Mouse (Mus musculus) midbrain, embryonic 10.5 days (tissue): ENCODE data around the gene Snrnp35. TPM values are rescaled to one million over a fixed set of nuclear protein-coding genes. Genes with fewer than 3 reads are reported as not detected.

Source experiments
- DNase-seq: peaks from one replicate; pipeline ENCODE4 v3.0.0-alpha.2; 2017; ENCODE audit warnings: low spot score
- H3K27ac ChIP-seq: fragments of 300-500 bp; sonication (generic); replicated peaks from 2 replicates; pipeline ENCODE4 v1.5.1; 2016; ENCODE audit warnings: mild to moderate bottlenecking
- H3K27me3 ChIP-seq: fragments of 300-500 bp; sonication (generic); 2 replicates; pipeline ENCODE4 v1.6.1; 2016; ENCODE audit warnings: low read depth, mild to moderate bottlenecking; ENCODE audit not compliant: poor library complexity, severe bottlenecking
- H3K36me3 ChIP-seq: fragments of 300-500 bp; sonication (generic); 2 replicates; pipeline ENCODE4 v1.6.1; 2016; ENCODE audit warnings: mild to moderate bottlenecking, moderate library complexity
- H3K4me1 ChIP-seq: fragments of 300-500 bp; sonication (generic); 2 replicates; pipeline ENCODE4 v1.6.1; 2016
- H3K4me3 ChIP-seq: fragments of 300-500 bp; sonication (generic); 2 replicates; pipeline ENCODE4 v1.5.1; 2016; ENCODE audit warnings: mild to moderate bottlenecking, moderate library complexity
- H3K9me3 ChIP-seq: fragments of 300-500 bp; sonication (generic); replicated peaks from 2 replicates; pipeline ENCODE4 v1.6.1; 2016; ENCODE audit warnings: mild to moderate bottlenecking
- WGBS: fragments of 180-500 bp; shearing (Covaris S2); methylation state at CpG from one replicate; pipeline ENCODE4 v1.1.7; 2016; 5-methylcytosine and 5-hydroxymethylcytosine counted together
- polyA plus RNA-seq: library from polyadenylated mRNA; unstranded; fragments of >200 nt; fragmentation: Nextera tagmentation; extraction: Ambion mirVana; gene quantifications from 2 replicates; pipeline ENCODE4 v1.2.1, GENCODE M21; 2016

Snrnp35 gene
- polyA plus RNA-seq, 1 experiment from 2014 or later, result 35.5 TPM

- DNase-seq, result no peak
- no peak overlapping the region for H3K27ac ChIP-seq
- H3K9me3 ChIP-seq, result no peaks in the 10 kb centered on the region
- H3K4me3 ChIP-seq, result no peak overlapping the region
- peaks cover 95% of the 10 kb centered on the region for H3K36me3 ChIP-seq
- H3K4me1 ChIP-seq, result peaks cover 4% of the 10 kb centered on the region; the same call in 1 of the 2 replicates
- H3K27me3 ChIP-seq, result no peaks in the 10 kb centered on the region
- WGBS, result 88% methylated on average over 5 of the region's 5 CpGs
These were observed 32.9 kb downstream of the Snrnp35 start for GRCm38 (mm10) chr5:124515789-124516188.

- no peaks in the 10 kb centered on the region; the same call in 1 of the 2 replicates for H3K9me3 ChIP-seq
- WGBS, result 79% methylated on average over 10 of the region's 10 CpGs
- H3K4me3 ChIP-seq, result no peak overlapping the region
- no peak for DNase-seq
- peaks cover 4% of the 10 kb centered on the region; the same call in 1 of the 2 replicates for H3K4me1 ChIP-seq
- no peak overlapping the region for H3K27ac ChIP-seq
- peaks cover 86% of the 10 kb centered on the region for H3K36me3 ChIP-seq
- no peaks in the 10 kb centered on the region for H3K27me3 ChIP-seq
These were observed 35.7 kb downstream of the Snrnp35 start for GRCm38 (mm10) chr5:124518648-124519047.

- H3K27ac ChIP-seq, result no peak overlapping the region
- peaks cover 85% of the 10 kb centered on the region for H3K36me3 ChIP-seq
- H3K27me3 ChIP-seq, result no peaks in the 10 kb centered on the region
- H3K9me3 ChIP-seq, result no peaks in the 10 kb centered on the region; the same call in 1 of the 2 replicates
- 83% methylated on average over 4 of the region's 4 CpGs for WGBS
- DNase-seq, result no peak
- H3K4me1 ChIP-seq, result peaks cover 4% of the 10 kb centered on the region; the same call in 1 of the 2 replicates
- H3K4me3 ChIP-seq, result no peak overlapping the region
These were observed 38.7 kb downstream of the Snrnp35 start for GRCm38 (mm10) chr5:124521588-124521987.

GRCm38 (mm10) chr5:124523032-124523431 lies 40.1 kb downstream of the Snrnp35 start:
- no peaks in the 10 kb centered on the region; the same call in 1 of the 2 replicates for H3K9me3 ChIP-seq
- no peak overlapping the region for H3K27ac ChIP-seq
- H3K4me1 ChIP-seq, result peaks cover 5% of the 10 kb centered on the region
- DNase-seq, result no peak
- no peaks in the 10 kb centered on the region for H3K27me3 ChIP-seq
- 95% methylated on average over 8 of the region's 8 CpGs for WGBS
- H3K4me3 ChIP-seq, result no peak overlapping the region
- H3K36me3 ChIP-seq, result peaks cover 76% of the 10 kb centered on the region

GRCm38 (mm10) chr5:124524943-124525342 lies 42.0 kb downstream of the Snrnp35 start:
- Histone ChIP-seq H3K4me1 (peaks cover 20% of the 10 kb centered on the region), H3K9me3 (no peaks in the 10 kb centered on the region; the same call in 1 of the 2 replicates), H3K27me3 (no peaks in the 10 kb centered on the region), H3K36me3 (peaks cover 59% of the 10 kb centered on the region), H3K27ac (no peak overlapping the region), H3K4me3 (no peak overlapping the region)
- DNase-seq, result no peak
- 94% methylated on average over 5 of the region's 5 CpGs for WGBS

- no peak for DNase-seq
- H3K27me3 ChIP-seq, result no peaks in the 10 kb centered on the region
- H3K4me3 ChIP-seq, result peak overlapping the region; percentile 90
- WGBS, result 80% methylated on average over 4 of the region's 4 CpGs
- H3K27ac ChIP-seq, result peak overlapping the region; percentile 66; the same call in 1 of the 2 replicates
- H3K36me3 ChIP-seq, result peaks cover 35% of the 10 kb centered on the region
- peaks cover 48% of the 10 kb centered on the region for H3K4me1 ChIP-seq
- H3K9me3 ChIP-seq, result no peaks in the 10 kb centered on the region; the same call in 1 of the 2 replicates
These were observed 45.4 kb downstream of the Snrnp35 start for GRCm38 (mm10) chr5:124528351-124528750.

GRCm38 (mm10) chr5:124528791-124529190 lies 45.9 kb downstream of the Snrnp35 start:
- Histone ChIP-seq H3K4me1 (peaks cover 48% of the 10 kb centered on the region), H3K4me3 (peak overlapping the region; percentile 90), H3K27me3 (no peaks in the 10 kb centered on the region), H3K27ac (peak overlapping the region; percentile 66), H3K36me3 (peaks cover 31% of the 10 kb centered on the region), H3K9me3 (no peaks in the 10 kb centered on the region)
- 63% methylated on average over 9 of the region's 9 CpGs for WGBS
- DNase-seq, result no peak

- Histone ChIP-seq H3K36me3 (peaks cover 26% of the 10 kb centered on the region), H3K4me1 (peaks cover 48% of the 10 kb centered on the region), H3K9me3 (no peaks in the 10 kb centered on the region), H3K4me3 (peak overlapping the region; percentile 90), H3K27me3 (no peaks in the 10 kb centered on the region), H3K27ac (peak overlapping the region; percentile 66)
- DNase-seq, result no peak
- WGBS, result 52% methylated on average over 8 of the region's 8 CpGs
These were observed 46.3 kb downstream of the Snrnp35 start for GRCm38 (mm10) chr5:124529191-124529651.

- peaks cover 48% of the 10 kb centered on the region for H3K4me1 ChIP-seq
- 66% methylated on average over 8 of the region's 8 CpGs for WGBS
- H3K27ac ChIP-seq, result peak overlapping the region; percentile 66; the same call in 1 of the 2 replicates
- H3K36me3 ChIP-seq, result peaks cover 21% of the 10 kb centered on the region
- DNase-seq, result no peak
- H3K9me3 ChIP-seq, result no peaks in the 10 kb centered on the region
- H3K27me3 ChIP-seq, result no peaks in the 10 kb centered on the region
- peak overlapping the region; percentile 90 for H3K4me3 ChIP-seq
These were observed 46.8 kb downstream of the Snrnp35 start for GRCm38 (mm10) chr5:124529697-124530096.

GRCm38 (mm10) chr5:124530655-124531582 lies 48.0 kb downstream of the Snrnp35 start, which contains the start of gene Rilpl1:
Gene Rilpl1 (minus strand): TSS chr5:124531391.
- DNase-seq, result peak; percentile 93
- peak within 1 kb of the TSS; percentile 90 for H3K4me3 ChIP-seq
- H3K27ac ChIP-seq, result peak within 1 kb of the TSS; percentile 96
- H3K27me3 ChIP-seq, result no peaks in the 10 kb centered on the region
- H3K4me1 ChIP-seq, result peaks cover 48% of the 10 kb centered on the region
- H3K9me3 ChIP-seq, result no peaks in the 10 kb centered on the region
- WGBS, result under 1% methylated on average over 96 of the region's 96 CpGs
- H3K36me3 ChIP-seq, result peaks cover 12% of the 10 kb centered on the region

- no peaks in the 10 kb centered on the region for H3K9me3 ChIP-seq
- peaks cover 50% of the 10 kb centered on the region for H3K4me1 ChIP-seq
- WGBS, result 10% methylated on average over 14 of the region's 14 CpGs
- H3K36me3 ChIP-seq, result peaks cover 6% of the 10 kb centered on the region
- peak overlapping the region; percentile 90 for H3K4me3 ChIP-seq
- no peaks in the 10 kb centered on the region for H3K27me3 ChIP-seq
- DNase-seq, result no peak
- peak overlapping the region; percentile 96 for H3K27ac ChIP-seq
These were observed 48.6 kb downstream of the Snrnp35 start for GRCm38 (mm10) chr5:124531583-124531930.

- H3K4me1 ChIP-seq, result peaks cover 56% of the 10 kb centered on the region
- no peaks in the 10 kb centered on the region for H3K36me3 ChIP-seq
- no peak for DNase-seq
- no peaks in the 10 kb centered on the region for H3K9me3 ChIP-seq
- WGBS, result 39% methylated on average over 7 of the region's 7 CpGs
- H3K27ac ChIP-seq, result peak overlapping the region; percentile 68
- 0 out of 2 replicates have a peak overlapping the region, but pooled peaks have one; percentile 90 for H3K4me3 ChIP-seq
- no peaks in the 10 kb centered on the region for H3K27me3 ChIP-seq
These were observed 49.5 kb downstream of the Snrnp35 start for GRCm38 (mm10) chr5:124532451-124532850.

- Histone ChIP-seq H3K36me3 (no peaks in the 10 kb centered on the region), H3K9me3 (no peaks in the 10 kb centered on the region), H3K27me3 (no peaks in the 10 kb centered on the region), H3K4me1 (peaks cover 35% of the 10 kb centered on the region), H3K4me3 (no peak overlapping the region), H3K27ac (no peak overlapping the region)
- WGBS, result 75% methylated on average over 5 of the region's 5 CpGs
- no peak for DNase-seq
These were observed 52.1 kb downstream of the Snrnp35 start for GRCm38 (mm10) chr5:124535016-124535415.
